Mouse (Mus musculus) adrenal gland, adult (tissue): Measurements from ENCODE around the gene Odf4.
A peak's percentile ranks its signal among the peaks of the same experiment; 100 is the strongest.
"Not testable (repeated sequence)": the region's sequence is repeated elsewhere in the genome, so short reads cannot be mapped to it uniquely, and the experiment has no call there.

Experiments
- DNase-seq, 2 experiments: peaks; one replicate each; pipeline ENCODE4 v3.0.0; 2022 to 2023; ENCODE audit warnings: low spot score in 1 of 2; ENCODE audit not compliant: inconsistent age in 2 of 2

Gene Odf4

DNA sequence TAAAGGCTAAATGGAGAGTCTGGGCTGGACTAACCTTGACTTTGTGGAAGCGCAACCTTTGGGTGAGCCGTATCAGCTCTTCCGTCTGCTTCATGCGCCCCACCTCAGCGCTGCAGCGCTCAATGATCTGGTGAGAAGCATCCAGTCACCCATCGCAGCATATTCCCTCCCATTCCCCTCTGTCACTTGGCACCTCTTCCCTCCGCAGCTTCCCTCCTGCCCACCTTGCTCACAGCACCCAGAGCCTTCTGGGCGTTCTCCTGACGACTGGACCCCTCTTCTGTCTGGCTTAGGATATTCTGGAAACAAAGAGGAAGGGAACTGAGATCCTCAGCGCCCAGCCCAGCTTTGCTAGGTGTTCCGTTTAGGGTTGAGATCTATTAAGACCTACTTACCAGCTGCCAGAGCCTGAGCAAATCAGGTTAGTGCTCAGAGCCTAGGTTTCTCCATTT, 20.7 kb upstream of the Odf4 start:
- peak in 1 of 2 experiments; percentile 55 for DNase-seq

DNA sequence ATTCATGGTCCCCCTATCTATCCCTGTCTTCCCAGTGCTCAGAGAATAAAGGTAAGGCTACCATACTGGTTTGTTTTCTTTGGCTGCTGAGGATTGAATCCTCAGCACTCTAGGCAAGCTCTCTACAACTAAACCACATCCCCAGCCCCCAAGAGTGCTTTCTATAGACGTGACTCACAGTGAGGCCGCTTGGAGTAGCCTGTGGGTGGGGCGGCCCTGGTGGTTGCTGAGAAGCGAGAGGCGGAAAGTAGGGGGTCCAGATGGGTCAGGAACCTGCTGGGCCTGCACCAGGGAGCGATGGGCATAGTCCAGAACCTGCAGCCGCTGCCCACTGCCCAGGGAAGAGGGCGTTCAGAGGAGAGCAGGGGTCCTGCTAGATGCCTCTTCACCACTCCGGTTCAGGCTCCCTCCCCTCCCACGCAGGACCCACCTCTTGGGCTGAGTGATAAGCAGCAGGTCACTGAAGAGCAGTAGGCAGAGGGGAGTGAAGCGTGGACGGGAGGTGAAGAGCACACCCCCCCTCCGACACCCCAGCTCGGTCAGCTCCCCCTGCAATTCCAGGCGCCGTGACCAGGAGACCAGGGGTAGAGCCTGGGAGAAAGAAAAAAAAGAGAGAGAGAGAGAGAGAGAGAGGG, 20.0 kb upstream of the Odf4 start:
- DNase-seq = peak in 1 of 2 experiments; percentile 43

DNA sequence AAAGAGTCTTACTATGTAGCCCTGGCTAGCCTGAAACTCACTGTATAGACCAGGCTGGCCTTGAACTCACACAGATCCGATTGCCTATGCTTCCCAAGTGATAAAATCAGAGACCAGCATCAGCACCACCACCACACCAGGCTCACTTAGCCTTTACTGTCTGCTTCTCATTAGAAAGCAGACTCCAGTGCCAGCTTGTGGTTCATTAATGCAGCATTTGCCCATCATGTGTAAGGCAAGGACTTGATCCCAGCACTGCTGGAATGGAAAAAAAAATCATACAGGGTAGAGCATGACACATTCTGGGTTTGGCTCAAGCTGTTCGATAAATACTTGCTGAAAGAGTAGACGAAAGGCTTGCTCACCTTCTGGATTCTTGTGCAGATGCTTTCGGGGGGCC, 19.1 kb upstream of the Odf4 start:
- DNase-seq = no peak

DNA sequence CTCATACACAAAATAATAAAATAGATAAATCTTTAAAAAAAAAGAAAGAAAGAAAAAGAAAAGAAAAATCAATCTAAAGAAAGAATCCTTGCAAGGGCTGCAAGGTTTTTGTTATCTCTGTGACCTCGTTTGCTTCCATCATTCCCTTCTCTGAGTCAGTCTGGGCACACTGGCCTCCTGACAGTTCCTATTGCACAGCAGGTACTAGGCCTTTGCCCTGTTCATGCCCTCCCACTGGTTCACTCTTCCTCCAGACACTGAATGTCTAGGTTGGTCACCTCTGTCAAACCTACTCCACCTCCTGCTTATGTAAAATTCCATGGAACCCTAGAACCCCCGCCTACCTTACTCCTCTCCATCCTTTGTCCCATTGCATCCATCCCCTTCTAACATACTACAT, 18.4 kb upstream of the Odf4 start:
- peak; percentile 56 to 75 for DNase-seq

DNA sequence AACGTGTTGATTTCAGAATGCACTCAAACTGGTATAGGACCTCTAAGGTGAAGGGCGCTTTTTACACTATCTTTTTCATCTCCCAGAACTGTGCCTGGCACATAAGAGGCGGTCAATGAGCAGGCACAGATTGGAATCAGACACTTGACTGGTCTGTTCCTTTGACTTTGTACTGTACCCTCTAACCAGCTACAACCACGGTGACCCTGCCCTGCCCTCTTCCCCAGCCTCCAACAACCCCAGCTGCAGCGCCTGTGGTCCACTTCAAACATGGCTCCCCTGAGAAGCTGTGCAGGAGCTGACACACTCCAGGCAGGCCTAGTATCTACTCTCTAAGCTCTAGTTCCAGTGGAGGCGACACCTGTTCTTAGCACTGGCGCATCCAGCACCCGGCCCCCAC, 15.8 kb upstream of the Odf4 start:
- DNase-seq = no peak

DNA sequence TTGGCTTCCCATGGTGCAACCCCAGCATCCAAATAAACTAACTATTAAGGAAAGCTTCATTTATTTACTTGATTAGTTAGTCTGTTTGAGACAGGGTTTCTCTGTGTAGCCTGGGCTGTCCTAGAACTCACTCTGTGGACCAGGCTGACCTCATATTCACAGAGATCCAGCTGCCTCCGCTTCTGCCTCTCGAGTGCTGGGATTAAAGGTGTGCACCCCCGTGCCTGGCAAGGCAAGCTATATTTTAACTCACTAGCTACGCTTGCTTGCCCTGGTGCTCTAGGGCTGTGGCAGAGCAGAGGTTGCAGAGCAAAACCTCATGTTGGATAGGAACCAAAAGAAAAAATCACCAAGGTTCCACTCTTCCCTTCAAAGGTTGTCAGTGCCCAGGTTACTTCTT, 13.6 kb upstream of the Odf4 start:
- peak in 1 of 2 experiments; percentile 43 for DNase-seq

DNA sequence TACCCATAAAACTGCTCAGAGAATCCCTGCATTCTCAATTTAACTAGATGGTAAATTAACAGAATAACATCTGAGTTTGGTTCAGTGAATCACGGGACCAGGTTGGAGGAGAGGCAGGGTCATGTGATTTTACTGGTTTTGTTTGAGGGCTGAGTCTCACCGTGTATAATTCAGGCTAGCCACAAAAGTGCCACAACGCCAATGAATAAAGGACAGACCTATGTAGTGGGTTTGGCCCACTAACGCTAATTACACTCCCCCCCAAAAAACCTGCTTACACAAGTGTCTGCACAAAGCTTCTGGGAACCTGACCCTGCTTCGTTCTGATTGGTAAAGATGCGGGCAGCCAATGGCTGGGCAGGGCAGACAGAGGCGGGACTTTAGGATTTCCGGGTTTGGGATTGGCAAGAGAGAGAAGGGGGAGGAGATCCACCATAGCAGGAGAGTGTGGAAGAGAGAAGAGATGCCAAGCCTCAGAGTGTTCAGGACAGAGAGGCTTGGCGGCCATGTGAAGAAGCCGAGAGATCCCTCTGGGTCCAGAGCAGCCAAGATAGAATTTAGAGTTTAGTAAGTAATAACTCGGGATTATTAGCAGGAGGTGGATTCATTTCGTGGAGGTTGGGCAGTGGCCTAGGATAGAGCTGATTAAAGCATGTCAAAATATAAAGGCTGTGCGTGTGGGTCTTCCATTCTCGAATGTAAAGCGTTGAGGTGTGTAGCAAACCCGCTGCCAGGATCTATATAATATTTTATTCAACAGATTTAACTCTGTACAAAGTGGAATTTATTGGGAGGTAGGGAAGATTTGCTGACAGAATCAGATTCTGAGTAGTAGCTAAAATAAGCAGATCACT, 12.8 kb upstream of the Odf4 start:
- DNase-seq = peak; percentile 91 to 96

DNA sequence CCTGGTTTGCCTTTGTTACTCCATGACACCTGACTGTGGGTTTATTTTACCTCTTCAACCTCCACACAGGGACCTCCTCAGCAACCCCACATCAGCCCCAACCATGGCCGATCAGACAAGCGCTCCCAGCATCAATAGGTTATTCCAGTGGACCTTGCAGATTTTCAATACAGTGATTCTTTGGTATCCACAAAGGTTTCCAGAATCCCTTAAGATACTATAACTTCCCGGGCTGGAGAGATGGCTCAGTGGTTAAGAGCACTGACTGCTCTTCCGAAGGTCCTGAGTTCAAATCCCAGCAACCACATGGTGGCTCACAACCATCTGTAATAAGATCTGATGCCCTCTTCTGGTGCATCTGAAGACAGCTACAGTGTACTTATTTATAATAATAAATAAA, 10.1 kb upstream of the Odf4 start:
- DNase-seq = not testable (repeated sequence)

DNA sequence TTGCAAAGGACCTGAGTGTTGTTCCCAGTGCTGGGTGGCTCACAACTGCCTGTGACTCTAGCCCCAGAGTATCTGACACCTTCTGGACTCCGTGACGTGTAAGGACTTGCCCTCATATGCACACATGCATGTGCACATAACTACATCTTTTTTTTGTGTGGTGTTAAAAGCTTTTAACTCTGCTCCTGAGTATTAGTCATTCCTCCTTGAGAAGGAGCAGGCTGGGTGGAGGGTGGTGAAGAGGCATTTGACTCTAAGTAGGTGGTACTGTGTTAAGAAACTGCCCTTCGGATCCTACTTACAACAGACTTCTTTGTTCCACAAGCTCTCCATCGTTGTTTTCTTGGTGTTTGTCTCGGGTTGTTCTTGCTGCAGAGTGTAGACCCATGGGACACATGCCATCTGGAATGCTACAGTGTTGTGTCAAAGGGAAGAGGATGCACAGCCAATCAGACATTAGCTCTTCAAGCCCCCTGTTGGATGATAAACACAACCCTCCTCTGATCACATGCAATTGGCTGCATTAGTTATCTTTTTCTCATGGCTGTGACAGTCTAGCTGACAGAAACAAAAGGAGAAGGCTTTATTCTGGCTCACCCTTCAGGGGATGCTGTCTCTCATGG, 7.1 kb upstream of the Odf4 start:
- no peak for DNase-seq

DNA sequence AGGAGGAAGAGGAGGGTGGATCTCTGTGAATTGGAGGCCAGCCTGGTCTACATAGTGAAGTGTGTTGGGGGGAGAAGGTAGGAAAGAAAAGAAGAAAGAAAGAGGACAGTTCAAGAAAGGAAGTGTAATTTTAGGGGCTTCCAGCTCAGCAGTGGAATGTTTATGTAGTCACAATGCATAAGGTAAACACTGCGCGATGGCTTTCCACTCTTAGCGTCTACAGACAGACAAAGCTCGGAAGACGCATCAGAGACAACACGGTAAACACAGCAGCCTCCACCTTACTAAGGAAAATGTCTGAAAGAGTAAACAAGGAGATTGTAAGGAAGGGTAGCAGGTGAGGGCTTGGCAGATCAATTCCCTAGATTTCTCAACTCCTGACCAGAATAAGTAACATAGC, 3.1 kb upstream of the Odf4 start:
- DNase-seq = no peak

DNA sequence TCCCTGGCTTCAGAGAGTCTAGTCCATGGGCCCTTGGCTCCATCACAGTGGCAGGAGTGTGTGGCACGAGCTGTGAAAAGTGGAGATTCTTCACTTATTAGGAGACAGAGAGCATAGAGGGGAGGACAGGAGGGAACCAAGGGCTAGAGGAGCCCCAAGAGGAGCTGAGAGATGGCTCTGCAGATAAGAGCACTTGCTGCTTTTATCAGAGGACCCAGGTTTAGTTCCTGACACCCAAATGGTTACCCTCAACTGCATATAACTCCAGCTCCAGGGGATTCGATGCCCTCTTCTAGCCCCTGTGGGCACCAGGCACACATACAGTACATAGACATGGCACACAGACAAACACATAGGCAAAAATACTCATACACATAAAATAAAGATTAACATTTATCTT, 2.1 kb downstream of the Odf4 start:
- no peak for DNase-seq

DNA sequence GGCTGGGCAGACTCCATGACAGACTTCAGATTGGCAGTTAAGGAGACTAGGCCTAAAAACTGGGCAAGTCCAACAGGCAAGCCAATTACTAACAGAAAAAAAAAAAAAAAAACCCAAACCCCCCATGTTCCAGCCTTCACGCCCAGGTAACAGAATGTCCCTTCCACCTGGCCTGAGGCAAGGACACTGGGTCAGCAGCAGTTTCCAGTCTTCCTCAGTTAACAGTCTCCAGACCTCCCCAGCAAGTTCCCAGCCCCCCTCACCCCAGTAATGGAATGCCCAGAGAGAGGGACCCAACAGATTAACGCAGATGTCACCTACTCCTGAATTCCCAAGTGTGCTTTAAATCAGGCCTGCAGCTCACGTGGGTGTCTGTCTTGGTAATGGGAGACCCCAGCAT, 3.7 kb downstream of the Odf4 start:
- DNase-seq = no peak

DNA sequence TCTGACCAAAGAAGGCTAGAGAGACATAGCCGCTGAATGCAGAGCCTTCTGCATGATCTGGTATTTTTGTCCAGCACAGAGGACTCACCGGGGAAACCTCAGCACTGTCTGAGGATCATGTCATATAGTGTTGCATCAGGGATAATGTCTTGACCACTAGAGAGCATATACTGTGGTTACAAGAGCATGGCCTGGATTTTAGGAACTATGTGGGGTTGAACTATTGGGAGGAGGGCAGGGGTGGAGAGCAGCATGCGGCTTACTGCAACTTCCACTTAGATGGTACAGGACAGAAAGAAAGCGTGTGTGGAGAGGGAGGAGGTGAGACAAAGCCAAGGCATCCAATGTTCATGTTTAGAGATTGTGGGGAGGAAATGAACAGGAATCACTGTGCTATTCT, 12.3 kb downstream of the Odf4 start:
- no peak for DNase-seq

DNA sequence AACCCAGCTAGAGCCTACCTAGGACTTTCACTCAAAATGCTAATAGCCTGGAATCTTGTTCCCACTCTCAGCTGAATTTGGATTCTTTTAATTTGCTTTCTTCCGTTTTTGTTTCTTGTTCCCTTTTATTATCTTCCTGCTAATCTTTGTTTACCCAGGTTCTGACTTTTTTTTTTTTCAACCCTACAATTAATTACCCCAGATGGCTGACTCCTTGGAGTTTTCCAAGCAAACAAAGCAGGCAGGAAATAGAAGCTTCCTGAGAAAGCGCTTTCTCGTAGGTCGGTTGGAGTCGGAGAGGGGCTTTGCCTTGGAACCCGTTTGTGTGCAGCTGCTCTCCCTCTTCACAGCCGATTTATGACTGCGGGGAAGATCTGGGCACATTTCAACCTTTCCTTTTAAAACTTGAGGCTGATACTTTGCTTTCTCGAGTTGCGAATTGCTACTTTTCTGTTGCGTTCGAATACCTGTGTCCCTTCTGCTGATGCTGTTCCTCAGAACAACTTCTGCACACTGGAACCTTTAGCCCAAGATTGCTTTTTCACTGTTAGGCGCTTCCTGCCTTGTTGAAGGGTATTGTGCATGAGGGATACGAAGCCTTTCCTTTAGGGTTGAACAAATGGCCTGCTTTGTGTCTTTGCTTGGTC, 15.2 kb downstream of the Odf4 start:
- peak in 1 of 2 experiments; percentile 38 for DNase-seq

DNA sequence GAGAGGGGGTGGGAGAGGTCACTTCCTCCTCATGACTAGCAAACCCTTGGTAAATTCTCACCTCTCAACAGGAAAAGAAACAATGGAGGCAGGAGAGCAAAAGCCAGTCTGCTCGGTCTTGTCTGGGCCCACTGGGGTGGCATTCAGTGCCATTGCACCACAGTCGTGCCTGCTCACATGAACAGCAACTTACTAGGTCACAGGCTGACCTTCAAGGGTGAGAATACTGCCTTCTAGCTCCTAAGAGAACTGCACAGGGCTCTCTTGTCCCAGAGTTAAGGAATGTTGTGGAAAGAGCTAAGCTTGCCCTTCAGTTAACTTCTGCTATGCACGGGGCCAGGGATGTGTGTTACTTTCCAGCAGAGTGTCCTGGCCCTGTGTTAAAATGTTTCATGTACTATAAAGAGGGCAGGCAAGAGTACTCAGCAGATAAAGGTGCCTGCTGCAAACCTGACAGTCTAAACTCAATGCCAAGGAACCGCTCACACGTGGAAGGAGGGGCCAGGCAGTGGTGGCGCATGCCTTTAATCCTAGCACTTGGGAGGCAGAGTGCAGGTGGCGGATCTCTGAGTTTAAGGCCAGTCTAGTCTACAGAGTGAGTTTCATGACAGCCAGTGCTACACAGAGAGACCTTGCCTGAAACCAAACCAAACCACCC, 17.9 kb downstream of the Odf4 start:
- peak in 1 of 2 experiments; percentile 59 for DNase-seq

DNA sequence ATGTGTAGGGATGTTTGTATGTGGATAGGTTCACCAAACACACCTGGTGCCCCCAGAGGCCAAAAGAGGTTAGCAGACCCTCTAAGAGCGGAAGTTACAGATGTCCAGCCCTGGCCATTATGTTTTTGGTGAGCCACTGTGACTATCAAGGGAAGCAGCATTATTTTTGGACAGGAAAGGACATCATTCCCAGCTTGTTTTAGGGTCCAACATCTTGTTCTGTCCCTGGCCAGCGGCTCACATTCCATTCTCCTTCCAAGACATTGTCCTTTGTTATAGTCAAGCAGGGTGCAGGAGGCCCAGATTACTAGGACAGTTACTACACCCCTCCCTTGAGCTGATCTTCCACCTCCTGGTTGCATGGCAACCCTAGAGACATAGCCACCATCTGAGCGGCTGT, 19.6 kb downstream of the Odf4 start:
- no peak for DNase-seq

DNA sequence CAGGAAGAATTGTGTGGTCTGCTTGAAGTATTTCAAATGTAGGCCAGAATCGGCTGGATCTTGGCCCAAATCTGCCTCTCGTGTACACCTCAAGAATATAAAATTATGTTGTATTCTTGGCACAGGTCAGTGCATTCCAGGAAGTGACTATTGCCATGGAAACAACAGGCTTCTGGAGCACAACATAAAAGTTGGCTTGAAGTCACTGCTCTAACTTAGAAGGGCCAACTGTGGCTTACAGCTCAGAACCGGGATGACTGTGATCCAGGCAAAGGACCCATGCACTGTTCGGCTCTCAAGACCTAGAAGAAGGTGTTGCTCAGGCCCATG, 20.5 kb downstream of the Odf4 start:
- peak in 1 of 2 experiments; percentile 41 for DNase-seq

DNA sequence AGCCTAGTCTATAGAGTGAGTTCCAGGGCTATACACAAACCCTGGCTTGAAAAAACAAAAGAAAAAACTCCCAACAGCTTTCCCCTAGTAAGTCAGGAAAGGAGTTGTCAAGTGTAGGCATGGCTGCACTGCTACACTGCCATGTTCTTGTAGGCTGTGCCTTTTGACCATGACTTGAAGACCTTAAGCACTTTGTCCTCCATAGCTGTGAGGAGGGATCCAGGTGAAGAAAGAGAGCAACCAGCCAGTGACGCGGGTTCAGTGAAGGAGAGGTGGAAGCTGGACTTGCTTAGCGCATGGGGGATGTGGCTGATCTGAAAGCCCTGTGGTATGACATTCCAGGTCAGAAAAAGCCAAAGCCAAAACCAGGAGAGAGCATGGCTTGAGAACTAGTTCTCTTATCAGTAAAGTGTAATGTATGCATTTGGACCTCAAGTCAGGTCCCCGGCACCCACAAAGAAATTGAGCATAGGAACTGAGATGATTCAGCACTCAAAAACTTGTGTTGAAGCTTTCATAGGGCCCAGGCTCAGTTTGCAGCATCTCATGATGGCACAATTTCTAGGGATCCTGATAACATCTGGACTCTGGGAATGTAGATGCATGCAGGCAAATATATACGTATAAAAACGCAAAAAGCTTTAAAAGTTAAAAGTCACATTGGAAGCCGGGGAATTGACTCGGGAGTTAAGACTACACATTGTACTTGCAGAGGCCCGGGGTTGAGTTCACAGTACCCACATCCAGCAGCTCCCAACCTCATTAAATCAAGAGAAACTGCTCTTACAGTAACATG, 21.0 kb downstream of the Odf4 start:
- peak in 1 of 2 experiments; percentile 16 for DNase-seq

DNA sequence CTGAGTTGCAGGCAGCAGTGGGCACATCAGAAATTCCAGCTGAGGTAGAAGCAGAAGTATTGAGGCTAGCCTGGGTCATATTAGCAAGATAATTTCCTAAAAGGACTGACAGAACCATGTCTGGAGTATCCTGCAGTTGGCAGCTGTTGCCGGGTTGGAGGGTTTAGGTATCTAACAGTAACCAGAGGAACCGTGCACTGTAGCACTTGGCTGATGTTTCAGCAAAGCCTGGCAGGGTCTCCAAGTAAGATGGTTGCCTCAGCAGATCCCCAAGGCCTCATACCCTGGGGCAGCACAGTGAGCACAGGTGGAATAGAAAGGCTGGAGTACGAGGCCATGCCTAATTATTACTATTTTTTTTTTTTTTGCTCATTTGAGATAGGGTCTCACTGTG, 21.7 kb downstream of the Odf4 start:
- no peak for DNase-seq

DNA sequence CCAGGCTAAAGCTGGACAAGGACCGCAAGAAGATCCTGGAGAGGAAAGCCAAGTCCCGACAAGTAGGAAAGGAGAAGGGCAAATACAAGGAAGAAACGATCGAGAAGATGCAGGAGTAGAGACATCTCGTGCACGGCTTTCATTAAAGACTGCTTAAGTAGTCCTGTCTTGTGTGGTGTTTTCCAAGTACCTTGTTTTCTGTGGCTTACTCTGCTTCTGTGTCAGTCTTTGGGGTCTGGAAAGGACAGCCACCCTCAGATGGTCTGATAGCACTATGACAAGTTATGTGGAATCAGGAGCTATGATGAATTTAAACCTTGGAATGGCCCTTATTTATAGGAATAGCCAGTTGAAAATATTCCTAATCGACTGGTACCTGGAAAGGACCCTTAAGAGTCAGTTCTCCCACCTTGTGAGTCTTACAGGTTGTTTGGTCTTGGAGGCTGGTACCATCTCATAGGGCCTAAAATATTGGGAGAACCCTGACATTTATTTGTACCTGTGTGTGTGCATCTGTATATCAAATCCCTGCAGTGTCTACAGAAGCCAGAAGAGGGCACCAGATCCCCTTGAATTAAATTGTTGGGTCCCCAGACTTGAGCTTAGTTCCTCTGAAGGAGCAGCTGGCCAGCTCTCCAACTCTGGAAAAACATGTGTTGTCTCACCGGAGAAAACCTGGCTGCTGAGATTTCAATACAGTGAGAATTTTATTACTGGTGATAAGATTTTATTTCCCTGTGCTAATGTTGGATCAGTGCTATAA, 22.3 kb downstream of the Odf4 start:
- peak; percentile 71 to 94 for DNase-seq
